Mouse (Mus musculus) lung, embryonic 16.5 days (tissue): ENCODE measurements at regions not wholly inside any gene's neighbourhood (a gene's known extent, or its start where the extent isn't known, plus 50 kb on each side); places are given as distances from the start of the nearest gene placed in this dataset.

Experiments
- ATAC-seq: fragments of 200-750 bp; cut with Nextera tagmentation; 2 replicates; pipeline ENCODE4 v1.8.0; 2017; ENCODE audit warnings: low read depth, mild to moderate bottlenecking, moderate library complexity
- H3K27ac ChIP-seq: fragments of 300-500 bp; sonication (generic); 2 replicates; pipeline ENCODE4 v1.5.1; 2014; ENCODE audit warnings: mild to moderate bottlenecking, control low read depth, low read length
- H3K27me3 ChIP-seq: fragments of 300-500 bp; sonication (generic); 2 replicates; pipeline ENCODE4 v1.6.1; 2014; ENCODE audit warnings: low read depth, low read length, mixed read lengths; ENCODE audit not compliant: control insufficient read depth, insufficient read depth
- H3K36me3 ChIP-seq: fragments of 300-500 bp; sonication (generic); 2 replicates; pipeline ENCODE4 v1.6.1; 2014; ENCODE audit warnings: low read length; ENCODE audit not compliant: control insufficient read depth, insufficient read depth
- H3K4me1 ChIP-seq: fragments of 300-500 bp; sonication (generic); replicated peaks from 2 replicates; pipeline ENCODE4 v1.6.1; 2014; ENCODE audit warnings: low read length, mixed read lengths; ENCODE audit not compliant: control insufficient read depth, insufficient read depth
- H3K4me2 ChIP-seq: fragments of 300-500 bp; sonication (generic); 2 replicates; pipeline ENCODE4 v1.6.1; 2014; ENCODE audit warnings: low read depth, low read length, control low read depth
- H3K4me3 ChIP-seq: fragments of 300-500 bp; sonication (generic); 2 replicates; pipeline ENCODE4 v1.5.1; 2014; ENCODE audit warnings: mild to moderate bottlenecking, low read length, control low read depth
- H3K9ac ChIP-seq: fragments of 300-500 bp; sonication (generic); 2 replicates; pipeline ENCODE4 v1.6.1; 2014; ENCODE audit warnings: low read length, control low read depth
- H3K9me3 ChIP-seq: fragments of 300-500 bp; sonication (generic); 2 replicates; pipeline ENCODE4 v1.6.1; 2016; ENCODE audit warnings: low read length; ENCODE audit not compliant: control insufficient read depth
- WGBS: fragments of 180-500 bp; shearing (Covaris S2); extraction: QIAGEN DNeasy Blood & Tissue Kit; methylation state at CpG from one replicate; pipeline ENCODE4 v1.1.7; 2014; 5-methylcytosine and 5-hydroxymethylcytosine counted together

DNA sequence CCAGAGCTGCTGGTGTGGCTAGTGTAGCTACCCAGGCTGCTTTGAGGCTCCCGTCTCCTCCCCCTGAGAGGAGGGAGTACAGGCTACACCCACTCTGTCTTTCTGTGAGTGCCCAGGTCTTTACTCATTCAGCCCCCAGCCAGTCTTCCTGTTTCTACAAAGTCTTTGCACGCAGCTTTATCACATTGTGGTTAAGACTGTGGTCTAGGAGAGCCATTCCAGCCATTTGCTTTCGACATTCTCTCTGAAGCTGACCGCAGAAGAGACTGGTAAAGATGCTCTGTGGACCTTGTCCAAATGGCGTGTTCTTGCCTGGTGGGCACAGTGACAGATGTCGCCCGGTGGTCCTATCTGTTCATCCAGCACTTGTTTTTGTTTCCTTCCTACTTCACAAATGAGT is 62.0 kb downstream of the Tpra1 start:
- H3K4me3 ChIP-seq, result no peak overlapping the region

DNA sequence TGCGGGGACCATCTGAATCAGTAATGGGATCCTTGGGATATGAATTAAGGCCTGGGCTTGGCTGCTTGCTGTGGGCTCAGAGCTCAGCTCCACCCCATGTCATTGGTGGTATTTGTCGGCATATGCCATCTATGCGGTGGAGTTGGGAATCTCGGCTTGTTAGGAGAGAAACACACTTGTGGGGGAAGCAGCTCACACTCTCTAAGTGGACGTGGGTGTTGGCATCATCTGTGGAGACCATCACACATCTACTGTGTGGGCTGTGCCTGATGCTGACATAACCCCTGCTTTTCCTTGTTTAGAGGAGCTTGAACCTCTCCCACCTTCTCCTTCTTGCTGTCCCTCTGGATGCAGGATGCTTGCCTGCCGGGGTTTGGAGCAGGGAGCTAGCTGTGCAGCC is 62.9 kb downstream of the Tpra1 start:
- ATAC-seq, result no peak
- H3K4me3 ChIP-seq, result no peak overlapping the region
- H3K4me1 ChIP-seq, result 0 out of 2 replicates have a peak, but pooled peaks cover 5% of the 10 kb centered on the region
- H3K9ac ChIP-seq, result no peak overlapping the region
- no peaks in the 10 kb centered on the region for H3K9me3 ChIP-seq
- WGBS, result 77% methylated on average over 6 of the region's 6 CpGs
- H3K27me3 ChIP-seq, result no peaks in the 10 kb centered on the region
- no peak overlapping the region for H3K4me2 ChIP-seq
- H3K36me3 ChIP-seq, result no peaks in the 10 kb centered on the region
- H3K27ac ChIP-seq, result no peak overlapping the region

More for the DNA sequence above, 62.0 kb downstream of the Tpra1 start:
- WGBS, result 68% methylated on average over 7 of the region's 7 CpGs
- Histone ChIP-seq H3K27ac (no peak overlapping the region), H3K4me2 (no peak overlapping the region), H3K27me3 (no peaks in the 10 kb centered on the region), H3K4me1 (0 out of 2 replicates have a peak, but pooled peaks cover 7% of the 10 kb centered on the region), H3K9ac (no peak overlapping the region), H3K9me3 (no peaks in the 10 kb centered on the region), H3K36me3 (no peaks in the 10 kb centered on the region)
- no peak for ATAC-seq

DNA sequence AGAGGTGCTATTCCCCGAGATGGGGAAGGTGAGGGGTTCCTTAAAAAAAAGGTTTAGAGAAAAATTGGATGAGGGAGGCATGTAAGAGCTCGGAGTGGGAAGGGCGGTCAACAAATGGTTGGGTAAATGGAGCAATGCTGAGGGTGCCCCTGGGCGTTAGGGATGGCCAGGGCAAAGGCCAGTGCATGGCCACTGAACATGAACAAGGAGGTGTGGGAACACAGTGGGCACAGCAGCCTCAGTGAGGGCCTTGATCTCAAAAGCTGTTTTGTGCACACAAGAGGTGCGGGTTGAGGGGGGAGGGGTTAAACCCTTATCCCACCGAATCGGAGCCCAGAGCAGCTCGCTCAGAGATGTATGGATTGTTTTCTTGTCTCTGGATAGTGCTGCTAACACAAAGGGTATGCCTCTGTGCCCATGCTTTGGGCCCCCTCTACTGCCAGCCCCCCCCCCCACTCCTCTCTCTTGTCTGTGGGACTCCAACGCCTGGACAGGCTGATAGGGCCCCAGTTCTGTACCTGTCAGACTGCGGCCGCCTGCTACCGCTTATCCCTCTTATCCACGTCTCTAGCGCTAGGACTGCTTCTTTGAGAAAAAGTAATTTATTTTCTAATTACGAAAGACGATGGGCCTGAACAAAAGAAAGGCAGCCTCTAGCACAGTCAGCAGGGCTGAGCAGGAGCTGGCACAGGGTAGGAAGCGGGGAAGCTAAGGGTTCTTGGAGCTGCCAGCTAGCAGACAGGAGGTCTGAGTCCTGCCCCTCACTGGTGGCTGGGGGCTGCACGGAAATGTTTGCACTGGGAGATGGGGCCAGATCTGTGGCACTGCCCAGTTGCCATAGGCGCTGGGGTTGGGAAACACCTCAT is 63.5 kb downstream of the Tpra1 start:
- H3K9me3 ChIP-seq, result no peaks in the 10 kb centered on the region
- no peaks in the 10 kb centered on the region for H3K4me1 ChIP-seq
- H3K4me3 ChIP-seq, result no peak overlapping the region
- no peak for ATAC-seq
- H3K27me3 ChIP-seq, result no peaks in the 10 kb centered on the region
- no peaks in the 10 kb centered on the region for H3K36me3 ChIP-seq
- H3K27ac ChIP-seq, result no peak overlapping the region
- no peak overlapping the region for H3K4me2 ChIP-seq
- no peak overlapping the region for H3K9ac ChIP-seq
- WGBS, result 51% methylated on average over 19 of the region's 19 CpGs

DNA sequence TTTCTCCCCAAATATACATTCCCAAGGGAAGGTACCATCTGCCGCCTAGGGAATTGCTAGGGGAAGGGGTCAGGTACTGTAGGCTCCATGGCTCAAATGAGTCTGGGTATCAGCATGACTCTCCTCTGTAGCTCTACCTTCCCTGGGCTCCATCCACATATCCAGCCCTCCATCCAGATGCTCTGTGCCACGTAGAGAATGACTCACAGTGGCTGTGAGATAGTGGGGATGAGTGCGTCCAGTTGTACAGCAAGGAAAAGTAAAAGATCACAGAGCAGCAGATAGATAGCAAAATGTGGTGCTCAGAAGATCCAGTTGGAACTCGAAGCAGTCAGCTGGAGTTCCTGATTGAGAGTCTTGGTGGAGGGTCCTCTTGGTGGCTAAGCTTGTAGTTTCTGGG is 64.5 kb downstream of the Tpra1 start:
- Histone ChIP-seq H3K27me3 (no peaks in the 10 kb centered on the region), H3K27ac (no peak overlapping the region), H3K9me3 (no peaks in the 10 kb centered on the region), H3K36me3 (no peaks in the 10 kb centered on the region), H3K9ac (no peak overlapping the region), H3K4me1 (no peaks in the 10 kb centered on the region), H3K4me2 (no peak overlapping the region), H3K4me3 (no peak overlapping the region)
- ATAC-seq, result no peak
- WGBS, result 69% methylated on average over 4 of the region's 4 CpGs

DNA sequence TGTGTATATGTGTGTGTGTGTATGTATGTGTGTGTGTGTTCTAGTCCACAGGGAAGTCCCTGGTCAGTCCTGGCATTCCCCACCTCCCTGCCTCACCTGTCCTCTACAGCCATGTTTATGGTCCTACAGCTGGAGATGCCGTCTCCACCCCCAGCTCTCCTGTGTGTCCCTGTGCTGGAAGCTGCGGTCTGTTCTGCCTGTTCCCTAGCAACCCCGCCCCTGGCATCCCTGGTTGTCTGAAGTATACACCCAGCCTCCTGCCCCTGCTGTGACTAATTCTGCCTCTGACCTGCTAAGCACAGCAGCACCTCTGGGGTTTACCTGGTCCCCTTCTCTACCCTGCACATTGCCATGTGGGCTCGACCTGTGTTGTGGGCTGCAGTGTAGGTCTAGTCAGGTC is 66.8 kb downstream of the Tpra1 start:
- ATAC-seq, result no peak
- no peak overlapping the region for H3K4me2 ChIP-seq
- no peak overlapping the region for H3K27ac ChIP-seq
- WGBS, result 60% methylated on average over 4 of the region's 4 CpGs
- no peaks in the 10 kb centered on the region for H3K36me3 ChIP-seq
- H3K9me3 ChIP-seq, result no peaks in the 10 kb centered on the region
- H3K27me3 ChIP-seq, result no peaks in the 10 kb centered on the region
- H3K4me3 ChIP-seq, result no peak overlapping the region
- H3K4me1 ChIP-seq, result no peaks in the 10 kb centered on the region
- no peak overlapping the region for H3K9ac ChIP-seq

DNA sequence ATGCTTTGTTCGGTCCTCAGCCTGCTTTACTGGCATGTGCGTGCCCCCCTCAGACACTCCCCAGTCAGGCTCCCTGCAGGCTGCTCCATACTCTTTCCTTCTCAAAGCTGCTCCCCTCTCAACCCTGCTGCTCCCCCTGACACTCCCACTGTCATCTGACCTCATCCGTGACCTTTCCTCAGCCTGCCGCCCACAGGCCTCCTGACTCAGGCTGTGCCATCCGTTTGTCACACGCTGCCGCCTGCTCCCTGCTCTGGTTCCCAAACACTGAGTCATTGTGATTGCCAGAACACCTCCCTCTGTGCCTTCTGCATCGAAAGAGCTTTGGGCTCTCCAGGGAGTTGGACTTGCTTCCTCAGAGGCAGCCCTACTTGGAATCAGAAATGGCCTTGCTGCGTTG is 69.7 kb downstream of the Tpra1 start:
- no peaks in the 10 kb centered on the region for H3K36me3 ChIP-seq
- WGBS, result 32% methylated on average over 9 of the region's 9 CpGs
- no peak for ATAC-seq

GRCm38 (mm10) chr6:88974457-88974856 is 72.4 kb downstream of the Tpra1 start:
- no peak for ATAC-seq
- Histone ChIP-seq H3K9ac (no peak overlapping the region), H3K4me3 (no peak overlapping the region), H3K4me2 (no peak overlapping the region), H3K27me3 (no peaks in the 10 kb centered on the region), H3K4me1 (no peaks in the 10 kb centered on the region), H3K9me3 (no peaks in the 10 kb centered on the region), H3K27ac (no peak overlapping the region), H3K36me3 (no peaks in the 10 kb centered on the region)
- 57% methylated on average over 7 of the region's 7 CpGs for WGBS

More for the DNA sequence above, 69.7 kb downstream of the Tpra1 start:
- no peaks in the 10 kb centered on the region for H3K27me3 ChIP-seq
- no peak overlapping the region for H3K4me2 ChIP-seq
- H3K4me1 ChIP-seq, result no peaks in the 10 kb centered on the region
- H3K9ac ChIP-seq, result no peak overlapping the region
- H3K27ac ChIP-seq, result no peak overlapping the region
- H3K4me3 ChIP-seq, result no peak overlapping the region
- H3K9me3 ChIP-seq, result no peaks in the 10 kb centered on the region

GRCm38 (mm10) chr6:88976581-88976980 is 74.5 kb downstream of the Tpra1 start:
- Histone ChIP-seq H3K4me1 (no peaks in the 10 kb centered on the region), H3K27ac (no peak overlapping the region), H3K4me3 (no peak overlapping the region), H3K9me3 (no peaks in the 10 kb centered on the region), H3K27me3 (no peaks in the 10 kb centered on the region), H3K4me2 (no peak overlapping the region), H3K36me3 (no peaks in the 10 kb centered on the region), H3K9ac (no peak overlapping the region)
- ATAC-seq, result no peak
- 16% methylated on average over 13 of the region's 13 CpGs for WGBS

DNA sequence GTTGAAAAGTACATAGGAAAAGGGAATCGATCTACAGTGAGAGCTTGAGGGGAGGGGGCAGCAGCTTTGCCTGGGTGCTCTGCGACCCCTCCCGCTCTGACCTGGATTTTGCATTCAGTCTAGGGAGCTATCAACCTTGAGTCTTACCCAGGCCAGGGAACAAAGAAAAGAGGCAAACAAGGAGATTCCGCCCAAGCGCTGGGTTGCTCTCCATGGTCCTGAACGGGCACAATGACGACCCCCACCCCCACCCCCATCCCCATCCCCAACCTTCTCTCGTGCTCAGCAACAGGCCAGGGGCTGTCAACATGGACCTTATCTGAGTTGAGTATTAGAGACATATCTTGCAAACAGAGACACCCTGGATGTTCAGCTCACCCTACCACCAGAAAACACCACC is 74.9 kb downstream of the Tpra1 start:
- 1% methylated on average over 8 of the region's 8 CpGs for WGBS
- Histone ChIP-seq H3K9me3 (no peaks in the 10 kb centered on the region), H3K36me3 (no peaks in the 10 kb centered on the region), H3K4me2 (no peak overlapping the region), H3K27ac (no peak overlapping the region), H3K27me3 (no peaks in the 10 kb centered on the region), H3K9ac (no peak overlapping the region), H3K4me3 (no peak overlapping the region), H3K4me1 (no peaks in the 10 kb centered on the region)
- no peak for ATAC-seq
